In genomic region chr5:140106051-140106450, GRCm38 (mm10) we compare ENCODE assay signal across 20 mouse cellular contexts.
DNase-seq lines count a peak whose midpoint lies in the region; ATAC-seq lines count a peak whose summit lies in the region.
"Had no signal": no experiment of that assay in that cellular context is flagged by ENCODE, and none has a peak within 500 bp of the region (broad histone marks: within the 10 kb centered on the region; RNA-seq: fewer than 3 reads in every experiment).

No protein-coding gene starts in this region.

- peak; percentile 33 to 63 for DNase-seq in lung, adult 18-20 months
- DNase-seq in lung, postnatal 10 days = no peak
- peak; percentile 36 for DNase-seq in testis, postnatal 14 days (ENCODE audit: low spot score)
- DNase-seq in testis, postnatal 10 days (ENCODE audit: low spot score) = no peak
- peak; percentile 43 for DNase-seq in thymus, postnatal 14 days
- no peak for DNase-seq in thymus, postnatal 36 days
- DNase-seq in thymus, postnatal 25 days = peak; percentile 26
- DNase-seq: adrenal gland, postnatal 10 days; adrenal gland, postnatal 36 days; B cell, adult 2 months; cerebellum, adult 11 months; cerebellum, adult 2 months; cerebellum, adult 9-11 months; cerebellum, postnatal 25 days; forebrain, postnatal 0 days; gastrocnemius, adult 2 months; gastrocnemius, postnatal 14 days; heart, adult 11 months had no signal

- ATAC-seq in activated CD4-positive, CD25-positive, alpha-beta regulatory T cell, adult 4 months = no peak
- ATAC-seq: forebrain, embryonic 14.5 days; forebrain, postnatal 0 days had no signal

Comparison
In these comparisons a context has a peak if more than half of its experiments do, and no peak if none do; other contexts are left out.
1. DNase-seq: peak in lung, adult 18-20 months (2 of 2), testis, postnatal 14 days (single experiment), thymus, postnatal 14 days (single experiment) and thymus, postnatal 25 days (single experiment); none in lung, postnatal 10 days (single experiment), testis, postnatal 10 days (single experiment) and thymus, postnatal 36 days (0 of 2).